Mouse (Mus musculus) midbrain, embryonic 11.5 days (tissue): Measurements from ENCODE around the gene Podnl1. TPM values are rescaled to one million over a fixed set of nuclear protein-coding genes. Genes with fewer than 3 reads are reported as not detected.
A peak's percentile ranks its signal among the peaks of the same experiment; 100 is the strongest.

Experiments
- ATAC-seq: fragments of 200-750 bp; cut with Nextera tagmentation; 2 replicates; pipeline ENCODE4 v1.8.0; 2017; ENCODE audit warnings: moderate TSS enrichment, moderate library complexity; ENCODE audit not compliant: low FRiP score
- DNase-seq: peaks from one replicate; pipeline ENCODE4 v3.0.0; 2015; ENCODE audit warnings: low spot score; ENCODE audit errors: missing footprints
- H3K27ac ChIP-seq: fragments of 300-500 bp; sonication (generic); 2 replicates; pipeline ENCODE4 v1.5.1; 2014; ENCODE audit warnings: low read depth, low read length
- H3K27me3 ChIP-seq: fragments of 300-500 bp; sonication (generic); 2 replicates; pipeline ENCODE4 v1.6.1; 2014; ENCODE audit warnings: mild to moderate bottlenecking, low read length, moderate library complexity, mixed read lengths; ENCODE audit not compliant: control insufficient read depth, insufficient read depth
- H3K36me3 ChIP-seq: fragments of 300-500 bp; sonication (generic); 2 replicates; pipeline ENCODE4 v1.6.1; 2014; ENCODE audit warnings: mild to moderate bottlenecking, low read length, moderate library complexity, mixed read lengths; ENCODE audit not compliant: control insufficient read depth, insufficient read depth
- H3K4me1 ChIP-seq: fragments of 300-500 bp; sonication (generic); 2 replicates; pipeline ENCODE4 v1.6.1; 2014; ENCODE audit warnings: low read length; ENCODE audit not compliant: control insufficient read depth, insufficient read depth
- H3K4me2 ChIP-seq: fragments of 300-500 bp; sonication (generic); 2 replicates; pipeline ENCODE4 v1.6.1; 2014; ENCODE audit warnings: mild to moderate bottlenecking, moderate library complexity
- H3K4me3 ChIP-seq: fragments of 300-500 bp; sonication (generic); 2 replicates; pipeline ENCODE4 v1.5.1; 2014; ENCODE audit warnings: low read depth, low read length
- H3K9ac ChIP-seq: fragments of 300-500 bp; sonication (generic); 2 replicates; pipeline ENCODE4 v1.6.1; 2014; ENCODE audit warnings: low read length
- H3K9me3 ChIP-seq: fragments of 300-500 bp; sonication (generic); 2 replicates; pipeline ENCODE4 v1.6.1; 2016; ENCODE audit warnings: low read length; ENCODE audit not compliant: control insufficient read depth
- WGBS: fragments of 180-500 bp; shearing (Covaris S2); extraction: QIAGEN DNeasy Blood & Tissue Kit; methylation state at CpG from one replicate; pipeline ENCODE4 v1.1.7; 2014; 5-methylcytosine and 5-hydroxymethylcytosine counted together
- polyA plus RNA-seq: library from polyadenylated mRNA; unstranded; fragments of >200 nt; fragmentation: Nextera tagmentation; extraction: Ambion mirVana; gene quantifications from 2 replicates; pipeline ENCODE4 v1.2.1, GENCODE M21; 2014

Gene Podnl1
- polyA plus RNA-seq: 0.25 and 0.32 TPM in 2 replicates

DNA sequence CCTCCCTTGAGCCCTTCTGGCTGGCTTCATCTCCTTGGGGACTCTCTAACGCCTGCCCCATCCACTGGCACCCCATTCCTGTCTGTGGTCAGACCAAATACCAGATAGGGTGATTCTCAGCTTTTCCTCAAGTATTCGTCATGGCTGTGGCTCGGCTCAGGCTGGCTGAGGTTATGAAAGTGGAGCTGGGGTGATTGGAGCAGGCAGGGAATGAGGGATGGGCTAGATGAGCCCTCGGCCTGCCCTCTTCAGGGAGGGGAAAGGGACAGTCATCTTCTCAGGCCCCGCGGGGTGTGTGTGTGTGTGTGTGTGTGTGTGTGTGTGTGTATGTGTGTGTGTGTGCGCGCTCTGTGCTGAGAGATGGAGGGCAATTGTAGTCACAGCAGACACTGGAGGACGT lies at the start of gene Podnl1:
Gene Podnl1 (plus strand): TSS at position 334 of the 400 bp plus-strand sequence.
- Histone ChIP-seq H3K4me3 (no peak within 1 kb of the TSS), H3K9ac (no peak within 1 kb of the TSS), H3K27ac (no peak within 1 kb of the TSS), H3K9me3 (no peaks in the 10 kb centered on the region), H3K27me3 (no peaks in the 10 kb centered on the region), H3K4me1 (no peaks in the 10 kb centered on the region), H3K36me3 (no peaks in the 10 kb centered on the region), H3K4me2 (no peak within 1 kb of the TSS)
- WGBS: 68% methylated on average over 8 of the region's 9 CpGs
- no peak for ATAC-seq
- no peak for DNase-seq

DNA sequence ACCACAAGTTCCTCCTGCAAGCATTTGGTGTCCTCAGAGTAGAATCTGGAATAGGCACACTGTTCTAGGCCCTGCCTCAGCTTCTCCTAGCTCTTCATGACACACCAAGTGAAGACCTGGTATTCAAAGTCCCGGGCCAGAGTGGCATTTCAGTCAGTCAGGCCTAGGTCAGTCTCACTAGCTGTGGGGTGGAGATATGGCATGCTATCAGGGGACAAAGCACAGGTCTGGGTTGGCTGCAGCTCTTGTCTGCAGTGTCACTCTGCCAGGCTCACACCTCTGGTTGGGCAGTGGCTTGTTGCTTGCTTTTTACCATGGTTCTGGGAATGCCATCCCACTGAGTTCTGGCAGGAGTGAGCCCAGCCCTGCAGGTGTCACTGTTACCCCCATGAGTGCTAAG lies 49.4 kb upstream of the Podnl1 start:
- Histone ChIP-seq H3K9ac (no peak overlapping the region), H3K27me3 (no peaks in the 10 kb centered on the region), H3K9me3 (no peaks in the 10 kb centered on the region), H3K27ac (no peak overlapping the region), H3K4me1 (peaks cover 8% of the 10 kb centered on the region), H3K4me2 (no peak overlapping the region), H3K36me3 (no peaks in the 10 kb centered on the region), H3K4me3 (no peak overlapping the region)
- no peak for ATAC-seq
- 97% methylated on average over 1 of the region's 1 CpGs for WGBS
- no peak for DNase-seq

DNA sequence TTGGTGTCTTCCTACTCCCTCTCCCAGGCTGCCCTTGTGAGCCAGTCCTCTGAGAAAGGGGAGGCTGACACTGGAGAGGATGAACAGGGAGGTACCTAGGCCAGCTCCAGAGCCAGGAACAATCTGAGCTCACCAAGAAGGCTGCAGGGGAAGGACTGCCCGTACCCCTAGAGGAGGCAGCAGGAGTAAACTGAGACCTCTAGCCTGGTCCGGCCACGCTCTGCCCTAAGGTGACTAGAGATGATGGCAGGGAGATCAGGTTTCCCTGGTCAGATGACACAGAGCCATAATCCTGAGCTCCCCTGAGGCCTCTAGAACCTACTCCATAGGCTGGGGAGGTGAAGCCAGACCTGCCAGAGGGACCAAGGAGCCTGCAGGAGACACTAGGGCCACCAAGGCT lies 48.9 kb upstream of the Podnl1 start:
- ATAC-seq: no peak
- Histone ChIP-seq H3K4me3 (no peak overlapping the region), H3K4me2 (no peak overlapping the region), H3K4me1 (peaks cover 8% of the 10 kb centered on the region), H3K9me3 (no peaks in the 10 kb centered on the region), H3K36me3 (no peaks in the 10 kb centered on the region), H3K27ac (no peak overlapping the region), H3K9ac (no peak overlapping the region), H3K27me3 (no peaks in the 10 kb centered on the region)
- no peak for DNase-seq
- WGBS: 84% methylated on average over 3 of the region's 3 CpGs

DNA sequence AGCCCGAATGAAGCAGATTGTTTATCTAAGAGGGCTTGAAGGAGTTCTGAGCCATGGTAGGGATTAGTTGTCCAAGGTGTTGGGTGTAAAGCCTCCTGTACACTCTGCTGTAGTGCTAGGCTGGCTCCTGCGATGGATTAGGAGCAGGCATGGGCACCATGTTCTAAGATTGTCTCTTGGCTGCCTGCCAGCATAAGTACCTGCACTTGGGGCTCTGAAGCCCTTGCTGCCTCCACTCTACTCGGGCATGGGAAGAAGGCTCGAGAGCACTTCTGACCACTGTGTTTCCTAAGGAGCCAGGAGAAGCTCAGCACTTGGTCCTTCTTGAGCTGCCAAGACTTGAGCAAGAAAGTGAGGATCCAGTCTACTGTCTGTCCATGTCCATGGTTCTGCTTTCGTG lies 46.6 kb upstream of the Podnl1 start:
- no peak for DNase-seq
- ATAC-seq: no peak
- H3K36me3 ChIP-seq: peaks cover 7% of the 10 kb centered on the region; the same call in 1 of the 2 replicates
- 93% methylated on average over 5 of the region's 5 CpGs for WGBS
- no peaks in the 10 kb centered on the region for H3K9me3 ChIP-seq
- H3K4me1 ChIP-seq: peaks cover 8% of the 10 kb centered on the region
- H3K4me3 ChIP-seq: no peak overlapping the region
- H3K9ac ChIP-seq: no peak overlapping the region
- H3K4me2 ChIP-seq: no peak overlapping the region
- H3K27me3 ChIP-seq: no peaks in the 10 kb centered on the region
- H3K27ac ChIP-seq: no peak overlapping the region

DNA sequence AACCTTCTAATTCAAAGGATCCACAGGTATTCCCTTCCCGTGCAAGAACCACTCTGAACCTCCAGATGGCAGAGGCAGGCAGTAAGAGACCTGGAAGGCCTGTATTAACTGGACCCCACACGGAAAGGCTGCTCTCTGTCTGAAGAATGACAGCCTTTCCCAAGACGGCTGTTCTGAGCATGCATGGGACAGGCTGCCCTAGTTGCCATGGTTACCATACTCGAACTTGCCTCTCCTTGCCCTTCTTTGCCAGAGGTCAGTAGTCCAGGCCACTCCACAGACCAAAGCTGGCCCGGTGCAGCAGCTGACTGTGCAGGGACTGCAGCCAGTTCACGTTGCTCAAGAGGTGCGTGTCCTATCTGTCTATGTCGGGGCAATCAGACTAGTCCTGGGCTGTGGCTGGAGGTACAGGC lies 42.0 kb upstream of the Podnl1 start:
- 19% methylated on average over 8 of the region's 8 CpGs for WGBS
- Histone ChIP-seq H3K9me3 (no peaks in the 10 kb centered on the region), H3K4me3 (no peak overlapping the region), H3K27me3 (no peaks in the 10 kb centered on the region), H3K36me3 (peaks cover 13% of the 10 kb centered on the region; the same call in 1 of the 2 replicates), H3K4me1 (peaks cover 16% of the 10 kb centered on the region), H3K9ac (no peak overlapping the region), H3K4me2 (no peak overlapping the region), H3K27ac (no peak overlapping the region)
- ATAC-seq (peak; percentile 71), DNase-seq (peak; percentile 89)

DNA sequence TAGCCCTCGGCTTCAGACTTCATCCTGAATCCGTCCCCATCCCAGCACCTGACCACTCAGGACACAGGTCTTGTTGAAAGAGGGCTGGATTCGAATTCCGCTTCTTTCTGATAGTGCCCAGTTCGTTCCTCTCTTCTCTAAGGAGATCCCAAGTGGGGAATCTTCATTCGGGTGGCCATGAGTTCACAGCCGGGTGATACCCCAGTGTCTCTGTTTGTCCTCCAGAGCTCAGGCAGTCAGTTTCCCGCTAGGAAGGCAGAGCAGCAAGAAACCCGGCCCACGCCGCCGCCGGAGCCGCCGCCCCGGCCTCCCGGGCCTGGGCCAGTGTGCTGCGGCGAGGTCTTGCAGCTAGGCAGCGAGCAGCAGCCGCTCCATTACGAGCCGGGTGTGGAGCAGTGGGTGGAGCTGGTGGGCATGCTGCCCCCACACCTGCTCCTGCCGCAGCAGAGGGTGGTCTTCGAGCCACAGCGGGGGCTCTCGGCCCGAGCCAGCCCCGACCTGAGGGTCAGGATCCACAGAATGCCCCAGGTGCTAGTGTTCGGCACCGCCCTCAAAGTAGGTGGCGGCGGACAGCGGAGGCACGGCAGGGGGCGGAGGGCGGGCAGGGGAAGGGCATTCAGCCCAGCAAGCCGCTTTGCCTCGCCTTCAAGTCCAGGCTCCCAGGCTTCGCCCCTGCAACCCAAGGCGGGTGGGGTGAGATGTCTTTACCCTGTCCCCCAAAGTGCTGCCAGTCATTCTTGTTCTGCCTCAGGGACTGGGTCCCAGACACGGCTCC lies 41.3 kb upstream of the Podnl1 start:
- Histone ChIP-seq H3K9me3 (no peaks in the 10 kb centered on the region), H3K9ac (no peak overlapping the region; the same call in 1 of the 2 replicates), H3K27ac (no peak overlapping the region), H3K4me2 (0 out of 2 replicates have a peak overlapping the region, but pooled peaks have one; percentile 1), H3K4me1 (peaks cover 16% of the 10 kb centered on the region), H3K36me3 (peaks cover 13% of the 10 kb centered on the region; the same call in 1 of the 2 replicates), H3K4me3 (no peak overlapping the region), H3K27me3 (no peaks in the 10 kb centered on the region)
- DNase-seq (peak; percentile 91), ATAC-seq (peak; percentile 38; the same call in 1 of the 2 replicates)
- WGBS: 29% methylated on average over 41 of the region's 42 CpGs

DNA sequence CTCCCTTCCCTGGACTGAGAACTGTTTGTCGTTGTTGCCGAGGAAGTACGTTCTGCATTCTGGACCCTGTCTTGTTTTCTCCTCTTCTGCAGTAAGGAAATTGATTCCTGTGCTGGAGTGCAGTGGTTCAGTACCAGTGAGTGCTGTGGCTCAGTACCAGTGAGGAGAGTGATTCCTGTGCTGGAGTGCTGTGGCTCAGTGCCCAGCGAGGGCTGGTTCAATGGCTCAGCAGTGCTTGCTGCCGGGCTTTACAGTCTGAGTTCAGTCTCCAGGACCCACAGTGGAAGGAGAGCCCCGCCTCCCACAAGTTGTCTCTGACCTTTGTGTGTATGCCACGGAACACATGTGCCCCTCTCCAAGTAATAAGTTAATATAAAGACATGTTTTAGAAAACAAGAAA lies 38.6 kb upstream of the Podnl1 start:
- H3K9ac ChIP-seq: no peak overlapping the region
- H3K9me3 ChIP-seq: no peaks in the 10 kb centered on the region
- no peak overlapping the region for H3K27ac ChIP-seq
- H3K4me3 ChIP-seq: no peak overlapping the region
- peaks cover 16% of the 10 kb centered on the region for H3K4me1 ChIP-seq
- ATAC-seq (no peak), DNase-seq (no peak)
- H3K4me2 ChIP-seq: no peak overlapping the region
- H3K36me3 ChIP-seq: peaks cover 13% of the 10 kb centered on the region; the same call in 1 of the 2 replicates
- H3K27me3 ChIP-seq: no peaks in the 10 kb centered on the region
- WGBS: 90% methylated on average over 7 of the region's 7 CpGs

DNA sequence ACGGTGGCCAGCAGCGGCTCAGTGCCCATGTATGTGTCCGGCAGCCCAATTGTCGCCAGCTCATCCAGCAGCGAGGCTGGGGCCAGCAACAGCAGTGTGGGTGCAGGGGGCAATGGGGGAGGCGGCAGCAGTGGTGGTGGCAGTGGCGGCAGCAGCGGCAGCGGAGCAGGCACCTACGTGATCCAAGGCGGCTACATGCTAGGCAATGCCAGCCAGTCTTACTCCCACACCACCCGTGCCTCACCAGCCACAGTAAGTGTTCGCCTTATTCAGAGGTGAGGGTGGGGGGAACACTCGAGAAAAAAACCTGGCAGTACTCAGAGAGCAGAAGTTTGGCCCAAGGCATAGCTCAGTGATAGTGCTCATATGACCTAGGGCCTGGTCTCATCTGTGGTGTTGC lies 38.0 kb upstream of the Podnl1 start:
- WGBS: 92% methylated on average over 14 of the region's 14 CpGs
- H3K4me3 ChIP-seq: no peak overlapping the region
- DNase-seq: no peak
- peaks cover 16% of the 10 kb centered on the region for H3K4me1 ChIP-seq
- H3K9ac ChIP-seq: no peak overlapping the region
- peaks cover 11% of the 10 kb centered on the region; the same call in 1 of the 2 replicates for H3K36me3 ChIP-seq
- H3K27me3 ChIP-seq: no peaks in the 10 kb centered on the region
- H3K4me2 ChIP-seq: no peak overlapping the region
- ATAC-seq: no peak
- no peaks in the 10 kb centered on the region for H3K9me3 ChIP-seq
- no peak overlapping the region for H3K27ac ChIP-seq

DNA sequence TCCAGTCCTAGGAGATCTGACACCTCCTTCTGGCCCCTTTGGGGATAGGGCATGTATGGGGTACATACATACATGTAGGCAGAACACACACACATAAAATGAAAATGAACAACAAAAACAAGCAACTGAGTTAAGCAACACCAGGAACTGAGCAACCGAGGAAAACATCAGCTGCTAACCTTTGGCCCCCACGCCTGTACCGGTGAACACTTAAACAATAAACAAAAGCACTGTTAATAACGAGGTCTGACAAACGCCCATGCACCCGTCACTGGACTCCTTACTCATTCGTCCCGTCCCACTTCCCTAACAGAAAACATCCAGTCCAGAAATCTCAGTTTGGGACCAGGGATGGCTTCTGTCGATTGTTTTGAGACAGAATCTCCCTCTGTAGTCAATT lies 36.5 kb upstream of the Podnl1 start:
- H3K4me2 ChIP-seq: no peak overlapping the region
- WGBS: 86% methylated on average over 9 of the region's 9 CpGs
- DNase-seq: no peak
- no peak overlapping the region for H3K4me3 ChIP-seq
- no peaks in the 10 kb centered on the region for H3K27me3 ChIP-seq
- no peak overlapping the region for H3K9ac ChIP-seq
- H3K9me3 ChIP-seq: no peaks in the 10 kb centered on the region
- H3K36me3 ChIP-seq: peaks cover 13% of the 10 kb centered on the region; the same call in 1 of the 2 replicates
- no peak overlapping the region for H3K27ac ChIP-seq
- ATAC-seq: no peak
- peaks cover 7% of the 10 kb centered on the region for H3K4me1 ChIP-seq
